Mouse (Mus musculus): ENCODE measurements around the gene Creb3l2. TPM values are rescaled to one million over a fixed set of nuclear protein-coding genes. Genes with fewer than 3 reads are reported as not detected.

Creb3l2 gene
- polyA plus RNA-seq, 1 experiment from 2014 or later = 16.3 TPM

GRCm38 (mm10) chr6:37365179-37365578 is 76.8 kb downstream of the Creb3l2 start:
- WGBS = 45% methylated on average over 11 of the region's 11 CpGs
- H3K36me3 ChIP-seq (replicated peaks; ENCODE audit: control insufficient read depth, insufficient read depth, low read depth, low read length) = no peaks in the 10 kb centered on the region
- H3K4me1 ChIP-seq (ENCODE audit: control insufficient read depth, insufficient read depth, low read length) = 0 out of 2 replicates have a peak, but pooled peaks cover 2% of the 10 kb centered on the region
- no peak overlapping the region for H3K4me2 ChIP-seq (ENCODE audit: low read depth, low read length)
- DNase-seq (ENCODE audit: low spot score) (peak; percentile 27), ATAC-seq (replicated peaks; ENCODE audit: insufficient number of reproducible peaks, low FRiP score, low TSS enrichment, low read depth) (no peak)
- no peaks in the 10 kb centered on the region for H3K27me3 ChIP-seq (ENCODE audit: control insufficient read depth, insufficient read depth, low read length)
- H3K9ac ChIP-seq (replicated peaks; ENCODE audit: low read length) = no peak overlapping the region
- no peaks in the 10 kb centered on the region for H3K9me3 ChIP-seq (replicated peaks; ENCODE audit: control insufficient read depth, low read length)
- H3K4me3 ChIP-seq (ENCODE audit: low read depth, low read length) = no peak overlapping the region
- no peak overlapping the region for H3K27ac ChIP-seq (replicated peaks; ENCODE audit: low read depth, low read length)

GRCm38 (mm10) chr6:37364361-37364760 is 77.6 kb downstream of the Creb3l2 start:
- Histone ChIP-seq H3K4me3 (ENCODE audit: low read depth, low read length) (no peak overlapping the region), H3K4me2 (ENCODE audit: low read depth, low read length) (no peak overlapping the region), H3K27me3 (ENCODE audit: control insufficient read depth, insufficient read depth, low read length) (no peaks in the 10 kb centered on the region), H3K36me3 (replicated peaks; ENCODE audit: control insufficient read depth, insufficient read depth, low read depth, low read length) (no peaks in the 10 kb centered on the region), H3K27ac (replicated peaks; ENCODE audit: low read depth, low read length) (no peak overlapping the region), H3K9me3 (replicated peaks; ENCODE audit: control insufficient read depth, low read length) (no peaks in the 10 kb centered on the region), H3K9ac (replicated peaks; ENCODE audit: low read length) (no peak overlapping the region), H3K4me1 (ENCODE audit: control insufficient read depth, insufficient read depth, low read length) (0 out of 2 replicates have a peak, but pooled peaks cover 2% of the 10 kb centered on the region)
- DNase-seq (ENCODE audit: low spot score) (no peak), ATAC-seq (replicated peaks; ENCODE audit: insufficient number of reproducible peaks, low FRiP score, low TSS enrichment, low read depth) (no peak)
- WGBS = 96% methylated on average over 8 of the region's 8 CpGs

GRCm38 (mm10) chr6:37360813-37361385 is 81.0 kb downstream of the Creb3l2 start:
- DNase-seq (ENCODE audit: low spot score) = peak; percentile 64

GRCm38 (mm10) chr6:37354449-37355179 is 87.3 kb downstream of the Creb3l2 start:
- DNase-seq (ENCODE audit: low spot score) = peak; percentile 94
- 28% methylated on average over 17 of the region's 17 CpGs for WGBS
- no peaks in the 10 kb centered on the region for H3K27me3 ChIP-seq (ENCODE audit: control insufficient read depth, insufficient read depth, low read length)
- no peak overlapping the region; the same call in 1 of the 2 replicates for H3K27ac ChIP-seq (replicated peaks; ENCODE audit: low read depth, low read length)
- H3K4me2 ChIP-seq (ENCODE audit: low read depth, low read length) = no peak overlapping the region
- ATAC-seq (replicated peaks; ENCODE audit: insufficient number of reproducible peaks, low FRiP score, low TSS enrichment, low read depth) = no peak; the same call in 1 of the 2 replicates
- no peaks in the 10 kb centered on the region for H3K9me3 ChIP-seq (replicated peaks; ENCODE audit: control insufficient read depth, low read length)
- H3K9ac ChIP-seq (replicated peaks; ENCODE audit: low read length) = no peak overlapping the region
- H3K4me1 ChIP-seq (ENCODE audit: control insufficient read depth, insufficient read depth, low read length) = no peaks in the 10 kb centered on the region
- no peaks in the 10 kb centered on the region for H3K36me3 ChIP-seq (replicated peaks; ENCODE audit: control insufficient read depth, insufficient read depth, low read depth, low read length)
- H3K4me3 ChIP-seq (ENCODE audit: low read depth, low read length) = no peak overlapping the region

More at GRCm38 (mm10) chr6:37360813-37361385, 81.0 kb downstream of the Creb3l2 start:
- Histone ChIP-seq H3K4me2 (ENCODE audit: low read depth, low read length) (no peak overlapping the region), H3K9ac (replicated peaks; ENCODE audit: low read length) (no peak overlapping the region), H3K27me3 (ENCODE audit: control insufficient read depth, insufficient read depth, low read length) (no peaks in the 10 kb centered on the region), H3K4me3 (ENCODE audit: low read depth, low read length) (no peak overlapping the region), H3K4me1 (ENCODE audit: control insufficient read depth, insufficient read depth, low read length) (0 out of 2 replicates have a peak, but pooled peaks cover 2% of the 10 kb centered on the region), H3K27ac (replicated peaks; ENCODE audit: low read depth, low read length) (peak overlapping the region; percentile 22; the same call in 1 of the 2 replicates), H3K36me3 (replicated peaks; ENCODE audit: control insufficient read depth, insufficient read depth, low read depth, low read length) (no peaks in the 10 kb centered on the region), H3K9me3 (replicated peaks; ENCODE audit: control insufficient read depth, low read length) (no peaks in the 10 kb centered on the region)
- 0 out of 2 replicates have a peak, but pooled peaks have one; percentile 35 for ATAC-seq (replicated peaks; ENCODE audit: insufficient number of reproducible peaks, low FRiP score, low TSS enrichment, low read depth)
- WGBS = 25% methylated on average over 11 of the region's 11 CpGs

- Histone ChIP-seq H3K4me2 (ENCODE audit: low read depth, low read length) (no peak overlapping the region), H3K9me3 (replicated peaks; ENCODE audit: control insufficient read depth, low read length) (no peaks in the 10 kb centered on the region), H3K9ac (replicated peaks; ENCODE audit: low read length) (no peak overlapping the region), H3K36me3 (replicated peaks; ENCODE audit: control insufficient read depth, insufficient read depth, low read depth, low read length) (no peaks in the 10 kb centered on the region), H3K4me1 (ENCODE audit: control insufficient read depth, insufficient read depth, low read length) (no peaks in the 10 kb centered on the region), H3K4me3 (ENCODE audit: low read depth, low read length) (no peak overlapping the region), H3K27me3 (ENCODE audit: control insufficient read depth, insufficient read depth, low read length) (no peaks in the 10 kb centered on the region), H3K27ac (replicated peaks; ENCODE audit: low read depth, low read length) (no peak overlapping the region)
- WGBS = 84% methylated on average over 9 of the region's 9 CpGs
- ATAC-seq (replicated peaks; ENCODE audit: insufficient number of reproducible peaks, low FRiP score, low TSS enrichment, low read depth) (no peak), DNase-seq (ENCODE audit: low spot score) (no peak)
Observed at GRCm38 (mm10) chr6:37353616-37354015, 88.3 kb downstream of the Creb3l2 start.

GRCm38 (mm10) chr6:37351731-37352380 is 90.1 kb downstream of the Creb3l2 start:
- ATAC-seq (replicated peaks; ENCODE audit: insufficient number of reproducible peaks, low FRiP score, low TSS enrichment, low read depth) (peak; percentile 66; the same call in 1 of the 2 replicates), DNase-seq (ENCODE audit: low spot score) (peak; percentile 80)
- Histone ChIP-seq H3K4me1 (ENCODE audit: control insufficient read depth, insufficient read depth, low read length) (no peaks in the 10 kb centered on the region), H3K36me3 (replicated peaks; ENCODE audit: control insufficient read depth, insufficient read depth, low read depth, low read length) (no peaks in the 10 kb centered on the region), H3K4me2 (ENCODE audit: low read depth, low read length) (no peak overlapping the region), H3K27ac (replicated peaks; ENCODE audit: low read depth, low read length) (no peak overlapping the region), H3K4me3 (ENCODE audit: low read depth, low read length) (no peak overlapping the region), H3K9me3 (replicated peaks; ENCODE audit: control insufficient read depth, low read length) (no peaks in the 10 kb centered on the region), H3K9ac (replicated peaks; ENCODE audit: low read length) (no peak overlapping the region), H3K27me3 (ENCODE audit: control insufficient read depth, insufficient read depth, low read length) (no peaks in the 10 kb centered on the region)
- WGBS = 18% methylated on average over 10 of the region's 10 CpGs

GRCm38 (mm10) chr6:37350315-37350714 is 91.6 kb downstream of the Creb3l2 start:
- Histone ChIP-seq H3K27ac (replicated peaks; ENCODE audit: low read depth, low read length) (no peak overlapping the region), H3K4me3 (ENCODE audit: low read depth, low read length) (no peak overlapping the region), H3K36me3 (replicated peaks; ENCODE audit: control insufficient read depth, insufficient read depth, low read depth, low read length) (no peaks in the 10 kb centered on the region), H3K9ac (replicated peaks; ENCODE audit: low read length) (no peak overlapping the region), H3K4me1 (ENCODE audit: control insufficient read depth, insufficient read depth, low read length) (no peaks in the 10 kb centered on the region), H3K4me2 (ENCODE audit: low read depth, low read length) (no peak overlapping the region), H3K9me3 (replicated peaks; ENCODE audit: control insufficient read depth, low read length) (no peaks in the 10 kb centered on the region), H3K27me3 (ENCODE audit: control insufficient read depth, insufficient read depth, low read length) (no peaks in the 10 kb centered on the region)
- ATAC-seq (replicated peaks; ENCODE audit: insufficient number of reproducible peaks, low FRiP score, low TSS enrichment, low read depth) (no peak), DNase-seq (ENCODE audit: low spot score) (no peak)
- 92% methylated on average over 8 of the region's 8 CpGs for WGBS

- no peak for ATAC-seq (replicated peaks; ENCODE audit: insufficient number of reproducible peaks, low FRiP score, low TSS enrichment, low read depth)
- Histone ChIP-seq H3K9me3 (replicated peaks; ENCODE audit: control insufficient read depth, low read length) (no peaks in the 10 kb centered on the region), H3K36me3 (replicated peaks; ENCODE audit: control insufficient read depth, insufficient read depth, low read depth, low read length) (no peaks in the 10 kb centered on the region), H3K4me2 (ENCODE audit: low read depth, low read length) (no peak overlapping the region), H3K4me3 (ENCODE audit: low read depth, low read length) (no peak overlapping the region), H3K27ac (replicated peaks; ENCODE audit: low read depth, low read length) (no peak overlapping the region), H3K27me3 (ENCODE audit: control insufficient read depth, insufficient read depth, low read length) (no peaks in the 10 kb centered on the region), H3K4me1 (ENCODE audit: control insufficient read depth, insufficient read depth, low read length) (no peaks in the 10 kb centered on the region), H3K9ac (replicated peaks; ENCODE audit: low read length) (no peak overlapping the region)
- no peak for DNase-seq (ENCODE audit: low spot score)
- WGBS = 76% methylated on average over 5 of the region's 5 CpGs
Observed at GRCm38 (mm10) chr6:37347606-37348005, 94.3 kb downstream of the Creb3l2 start.

All from embryonic facial prominence, embryonic 11.5 days (tissue).